In the genomic region with DNA sequence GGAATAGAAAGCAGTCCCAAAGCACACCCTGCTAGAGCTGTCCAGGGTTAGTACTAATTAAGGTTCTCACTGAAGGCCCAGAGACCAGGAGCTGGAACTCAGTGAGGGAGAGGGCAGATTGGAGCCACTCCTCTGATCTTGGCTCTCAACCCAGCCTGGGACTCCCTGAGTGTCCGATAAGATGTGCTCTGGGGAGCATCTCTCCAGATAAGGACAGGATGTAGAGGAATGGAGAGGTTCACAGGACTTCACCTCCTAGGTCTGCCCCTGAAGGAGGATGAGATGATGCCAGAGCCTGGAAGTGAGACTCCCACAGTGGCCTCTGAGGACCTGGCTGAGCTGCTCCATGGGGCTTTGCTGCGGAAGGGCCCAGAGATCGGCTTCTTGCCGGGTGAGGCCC, we compare ENCODE assay signal across 17 mouse cellular contexts. TPM values are rescaled to one million over a fixed set of nuclear protein-coding genes. Genes with fewer than 3 reads are reported as not detected.
DNase-seq lines count a peak whose midpoint lies in the region; ATAC-seq and TF ChIP-seq lines count a peak whose summit lies in the region.
"Had no signal": no experiment of that assay in that cellular context is flagged by ENCODE, and none has a peak within 500 bp of the region (broad histone marks: within the 10 kb centered on the region; RNA-seq: fewer than 3 reads in every experiment).

No protein-coding gene starts in this region.

- peaks cover 13% of the 10 kb centered on the region for H3K4me1 ChIP-seq in forebrain, embryonic 14.5 days (ENCODE audit: control insufficient read depth, insufficient read depth, low read length)
- H3K4me1 ChIP-seq in hindbrain, postnatal 0 days (ENCODE audit: insufficient read depth, low read length), result peaks cover 14% of the 10 kb centered on the region
- H3K4me1 ChIP-seq in neural tube, embryonic 14.5 days (ENCODE audit: control insufficient read depth, insufficient read depth, low read length), result peaks cover 22% of the 10 kb centered on the region

- peak overlapping the region; percentile 93 for H3K27ac ChIP-seq in left cerebral cortex, adult 2 months
- no peak overlapping the region for H3K27ac ChIP-seq in forebrain, embryonic 14.5 days (ENCODE audit: low read depth, low read length)
- H3K27ac ChIP-seq in hindbrain, postnatal 0 days, result peak overlapping the region; percentile 87
- peak overlapping the region; percentile 87 for H3K27ac ChIP-seq in neural tube, embryonic 14.5 days (ENCODE audit: low read depth, low read length)
- H3K27ac ChIP-seq: embryonic facial prominence, embryonic 13.5 days; liver, embryonic 15.5 days had no signal

- TF ChIP-seq CTCF in left cerebral cortex, adult 2 months (IDR thresholded peaks at IDR 0.05), result no peak
- no peak for TF ChIP-seq CTCF in hindbrain, postnatal 0 days (IDR thresholded peaks at IDR 0.05; ENCODE audit: low read depth)

- H3K9ac ChIP-seq in forebrain, embryonic 14.5 days (ENCODE audit: low read length), result peak overlapping the region; percentile 80
- peak overlapping the region; percentile 56 for H3K9ac ChIP-seq in hindbrain, postnatal 0 days (replicated peaks; ENCODE audit: low read length)
- peak overlapping the region; percentile 74 for H3K9ac ChIP-seq in neural tube, embryonic 14.5 days (replicated peaks; ENCODE audit: low read depth, low read length)
- H3K9ac ChIP-seq: embryonic facial prominence, embryonic 13.5 days; liver, embryonic 15.5 days had no signal

- H3K4me3 ChIP-seq in left cerebral cortex, adult 2 months, result peak overlapping the region; percentile 79
- peak overlapping the region; percentile 57 for H3K4me3 ChIP-seq in forebrain, embryonic 14.5 days (ENCODE audit: low read depth, low read length)
- H3K4me3 ChIP-seq in hindbrain, postnatal 0 days (ENCODE audit: low read length), result peak overlapping the region; percentile 52
- peak overlapping the region; percentile 48 for H3K4me3 ChIP-seq in neural tube, embryonic 14.5 days (ENCODE audit: low read depth, low read length)
- H3K4me3 ChIP-seq: embryonic facial prominence, embryonic 13.5 days; liver, embryonic 15.5 days had no signal

- DNase-seq in left cerebral cortex, adult 2 months (ENCODE audit: extremely low spot score in 1 of 2, low spot score in 2 of 2), result no peak
- DNase-seq in left cerebral cortex, adult 11 months (ENCODE audit: low spot score), result no peak
- DNase-seq in forebrain, embryonic 14.5 days (ENCODE audit: low spot score), result no peak
- no peak for DNase-seq in hindbrain, postnatal 0 days (ENCODE audit: low spot score)
- DNase-seq in kidney, adult 11 months, result no peak
- DNase-seq in spleen, postnatal 10 days (ENCODE audit: low spot score in 2 of 2), result no peak
- no peak for DNase-seq in gastrocnemius, postnatal 10 days
- DNase-seq: heart, postnatal 14 days; kidney, adult 9 months; right cerebral cortex, postnatal 4 days; thymus, postnatal 25 days had no signal

- H3K36me3 ChIP-seq in forebrain, embryonic 14.5 days (ENCODE audit: control insufficient read depth, insufficient read depth, low read length), result peaks cover 11% of the 10 kb centered on the region; the same call in 1 of the 2 replicates
- H3K36me3 ChIP-seq in hindbrain, postnatal 0 days (ENCODE audit: insufficient read depth, low read length), result peaks cover 10% of the 10 kb centered on the region; the same call in 1 of the 2 replicates
- peaks cover 17% of the 10 kb centered on the region; the same call in 1 of the 2 replicates for H3K36me3 ChIP-seq in neural tube, embryonic 14.5 days (ENCODE audit: control insufficient read depth, insufficient read depth, low read length)
- H3K36me3 ChIP-seq: embryonic facial prominence, embryonic 13.5 days; liver, embryonic 15.5 days had no signal

- H3K9me3 ChIP-seq in forebrain, embryonic 14.5 days (replicated peaks; ENCODE audit: control insufficient read depth, low read length), result no peaks in the 10 kb centered on the region
- no peaks in the 10 kb centered on the region for H3K9me3 ChIP-seq in hindbrain, postnatal 0 days (ENCODE audit: low read length)
- no peaks in the 10 kb centered on the region for H3K9me3 ChIP-seq in neural tube, embryonic 14.5 days (ENCODE audit: control insufficient read depth, low read length)
- H3K9me3 ChIP-seq: embryonic facial prominence, embryonic 13.5 days; liver, embryonic 15.5 days had no signal

- WGBS in forebrain, embryonic 14.5 days, result 22% methylated on average over 4 of the region's 4 CpGs
- 21% methylated on average over 4 of the region's 4 CpGs for WGBS in hindbrain, postnatal 0 days
- 14% methylated on average over 4 of the region's 4 CpGs for whole genome bisulfite sequencing in neural tube, embryonic 14.5 days

- H3K27me3 ChIP-seq in forebrain, embryonic 14.5 days (replicated peaks; ENCODE audit: control insufficient read depth, insufficient read depth, low read length), result no peaks in the 10 kb centered on the region
- no peaks in the 10 kb centered on the region for H3K27me3 ChIP-seq in hindbrain, postnatal 0 days (ENCODE audit: insufficient read depth, low read length)
- H3K27me3 ChIP-seq in neural tube, embryonic 14.5 days (ENCODE audit: control insufficient read depth, insufficient read depth, low read length), result no peaks in the 10 kb centered on the region

- no peak for ATAC-seq in forebrain, embryonic 14.5 days
- no peak for ATAC-seq in hindbrain, postnatal 0 days
- no peak for ATAC-seq in neural tube, embryonic 14.5 days (ENCODE audit: low read depth)

- peak overlapping the region; percentile 99 for H3K4me2 ChIP-seq in forebrain, embryonic 14.5 days (ENCODE audit: low read length)
- peak overlapping the region; percentile 88 for H3K4me2 ChIP-seq in hindbrain, postnatal 0 days (ENCODE audit: low read depth, low read length)
- H3K4me2 ChIP-seq in neural tube, embryonic 14.5 days (ENCODE audit: low read depth, low read length), result peak overlapping the region; percentile 87
- H3K4me2 ChIP-seq: embryonic facial prominence, embryonic 13.5 days; liver, embryonic 15.5 days had no signal

- intact Hi-C loops in left cerebral cortex, adult 2 months (cut with DNase I), result loop anchor here (2.0 to 10.0 kb wide), 2 partner anchors 75 to 127 kb away; partner anchors contain the start of gene Maz

RNA-seq across cellular contexts. Expression of gene Sez6l2, which starts 1.4 kb away (rescaled TPM):
- 100 to 1,000 TPM; 421 to 427 TPM for total RNA-seq in left cerebral cortex, adult 2 months (2021)
- 33.8 and 34.6 TPM in 2 replicates for polyA plus RNA-seq in forebrain, embryonic 14.5 days (2014; fragmentation: Nextera tagmentation; extraction: Ambion mirVana)
- 253 and 282 TPM in 2 replicates for total RNA-seq in hindbrain, postnatal 0 days (2014; rRNA removed)
- 58.8 and 66.5 TPM in 2 replicates for polyA plus RNA-seq in hindbrain, postnatal 0 days (2015; fragmentation: Nextera tagmentation; extraction: Ambion mirVana)
- polyA plus RNA-seq in neural tube, embryonic 14.5 days (2014; fragmentation: Nextera tagmentation; extraction: Ambion mirVana), result 70.9 and 85.0 TPM in 2 replicates
- 10 to 100 TPM in 1 of 2 experiments, 1 to 10 TPM in 1; 5.9 to 10.5 TPM for total RNA-seq in gastrocnemius, postnatal 10 days (2021)

RNA-seq across cellular contexts. Expression of gene Asphd1, which starts 2.4 kb away (rescaled TPM):
- total RNA-seq in left cerebral cortex, adult 2 months (2021), result 10 to 100 TPM; 51.4 to 55.8 TPM
- 4.4 and 6.0 TPM in 2 replicates for polyA plus RNA-seq in forebrain, embryonic 14.5 days (2014; fragmentation: Nextera tagmentation; extraction: Ambion mirVana)
- total RNA-seq in hindbrain, postnatal 0 days (2014; rRNA removed), result 35.7 and 58.1 TPM in 2 replicates
- 15.9 and 16.0 TPM in 2 replicates for polyA plus RNA-seq in hindbrain, postnatal 0 days (2015; fragmentation: Nextera tagmentation; extraction: Ambion mirVana)
- 5.8 and 10.6 TPM in 2 replicates for polyA plus RNA-seq in neural tube, embryonic 14.5 days (2014; fragmentation: Nextera tagmentation; extraction: Ambion mirVana)
- under 1 TPM in 1 of 2 experiments, not detected in 1; 0.35 TPM for total RNA-seq in gastrocnemius, postnatal 10 days (2021)
- total RNA-seq: granulocyte monocyte progenitor cell, adult 5-6 weeks; neutrophil, adult 5-6 weeks had no signal
- polyA plus RNA-seq: liver, embryonic 15.5 days had no signal

RNA-seq across cellular contexts. Expression of gene Kctd13, which starts 23.1 kb away (rescaled TPM):
- 100 to 1,000 TPM; 135 to 146 TPM for total RNA-seq in left cerebral cortex, adult 2 months (2021)
- 69.3 and 89.2 TPM in 2 replicates for polyA plus RNA-seq in forebrain, embryonic 14.5 days (2014; fragmentation: Nextera tagmentation; extraction: Ambion mirVana)
- total RNA-seq in hindbrain, postnatal 0 days (2014; rRNA removed), result 113 and 128 TPM in 2 replicates
- polyA plus RNA-seq in hindbrain, postnatal 0 days (2015; fragmentation: Nextera tagmentation; extraction: Ambion mirVana), result 124 and 129 TPM in 2 replicates
- 92.9 and 103 TPM in 2 replicates for polyA plus RNA-seq in neural tube, embryonic 14.5 days (2014; fragmentation: Nextera tagmentation; extraction: Ambion mirVana)
- 1 to 10 TPM; 3.7 to 5.0 TPM for total RNA-seq in gastrocnemius, postnatal 10 days (2021)

RNA-seq across cellular contexts. Expression of gene Cdipt, which starts 24.0 kb away (rescaled TPM):
- total RNA-seq in left cerebral cortex, adult 2 months (2021), result 100 to 1,000 TPM; 181 to 186 TPM
- polyA plus RNA-seq in forebrain, embryonic 14.5 days (2014; fragmentation: Nextera tagmentation; extraction: Ambion mirVana), result 92.4 and 96.0 TPM in 2 replicates
- total RNA-seq in hindbrain, postnatal 0 days (2014; rRNA removed), result 203 and 240 TPM in 2 replicates
- 146 and 150 TPM in 2 replicates for polyA plus RNA-seq in hindbrain, postnatal 0 days (2015; fragmentation: Nextera tagmentation; extraction: Ambion mirVana)
- 105 and 107 TPM in 2 replicates for polyA plus RNA-seq in neural tube, embryonic 14.5 days (2014; fragmentation: Nextera tagmentation; extraction: Ambion mirVana)
- total RNA-seq in gastrocnemius, postnatal 10 days (2021), result 10 to 100 TPM; 38.3 to 39.9 TPM

RNA-seq across cellular contexts. Expression of gene Cdiptos, which starts 24.2 kb away (rescaled TPM):
- under 1 TPM in 1 of 2 experiments, not detected in 1; 0.52 TPM for total RNA-seq in left cerebral cortex, adult 2 months (2021)
- 0.51 and 1.0 TPM in 2 replicates for polyA plus RNA-seq in forebrain, embryonic 14.5 days (2014; fragmentation: Nextera tagmentation; extraction: Ambion mirVana)
- 0.31 TPM in 1 of 2 replicates, not detected in the other for total RNA-seq in hindbrain, postnatal 0 days (2014; rRNA removed)
- polyA plus RNA-seq in hindbrain, postnatal 0 days (2015; fragmentation: Nextera tagmentation; extraction: Ambion mirVana), result 0.95 and 1.4 TPM in 2 replicates
- 0.86 and 1.2 TPM in 2 replicates for polyA plus RNA-seq in neural tube, embryonic 14.5 days (2014; fragmentation: Nextera tagmentation; extraction: Ambion mirVana)
- under 1 TPM; 0.42 to 0.45 TPM for total RNA-seq in gastrocnemius, postnatal 10 days (2021)
- total RNA-seq: left cerebral cortex, postnatal 4 days had no signal

Comparison
In these comparisons a context has a peak if more than half of its experiments do, and no peak if none do; other contexts are left out.
1. RNA of gene Sez6l2, which starts 1.4 kb away (total RNA-seq): 421 to 427 TPM in left cerebral cortex, adult 2 months and 253 to 282 TPM in hindbrain, postnatal 0 days; 5.9 to 10.5 TPM in gastrocnemius, postnatal 10 days; every median in the first group is over 10 times any median in the second.
2. RNA of gene Asphd1, which starts 2.4 kb away (total RNA-seq): 35.7 to 58.1 TPM in hindbrain, postnatal 0 days and 51.4 to 55.8 TPM in left cerebral cortex, adult 2 months; 0.35 TPM in gastrocnemius, postnatal 10 days; every median in the first group is over 10 times any median in the second.
3. RNA of gene Kctd13, which starts 23.1 kb away (total RNA-seq): 135 to 146 TPM in left cerebral cortex, adult 2 months and 113 to 128 TPM in hindbrain, postnatal 0 days; 3.7 to 5.0 TPM in gastrocnemius, postnatal 10 days; every median in the first group is over 10 times any median in the second.
4. Peak in every context shown above with its lines, with median percentiles within 50 percentile points of each other: H3K4me3 ChIP-seq, H3K4me2 ChIP-seq and H3K9ac ChIP-seq.